Mouse (Mus musculus) embryonic fibroblast, embryonic 13.5 days (primary cell): ENCODE measurements around the gene Map4k5. TPM values are rescaled to one million over a fixed set of nuclear protein-coding genes. Genes with fewer than 3 reads are reported as not detected.

Experiments
- H3K27ac ChIP-seq: 2 replicates; pipeline ENCODE4 v1.5.1; 2012; ENCODE audit warnings: low read length, control low read depth, inconsistent platforms; ENCODE audit not compliant: insufficient read depth
- H3K4me1 ChIP-seq: 2 replicates; pipeline ENCODE4 v1.6.1; 2011; ENCODE audit warnings: low read length; ENCODE audit not compliant: control insufficient read depth, insufficient read depth
- H3K4me3 ChIP-seq: 2 replicates; pipeline ENCODE4 v1.5.1; 2011; ENCODE audit warnings: mild to moderate bottlenecking, control low read depth, low read length; ENCODE audit not compliant: insufficient read depth
- CTCF ChIP-seq: IDR thresholded peaks from 2 replicates; pipeline ENCODE4 v1.5.1; 2011; ENCODE audit warnings: mild to moderate bottlenecking, control low read depth, low read length, moderate library complexity, borderline replicate concordance; ENCODE audit not compliant: insufficient read depth
- POLR2A ChIP-seq: IDR thresholded peaks from 2 replicates; pipeline ENCODE4 v1.6.1; 2011; ENCODE audit warnings: low read depth, mild to moderate bottlenecking, control low read depth, low read length, moderate library complexity
- polyA plus RNA-seq: library from polyadenylated mRNA; stranded (reverse); fragments of >200 nt; gene quantifications from 2 replicates; pipeline ENCODE4 v1.2.4, GENCODE M21; 2011; ENCODE audit warnings: low read depth; ENCODE audit not compliant: missing spikeins, insufficient read length

Map4k5 gene
- polyA plus RNA-seq, 1 experiment: 74.9 TPM

DNA sequence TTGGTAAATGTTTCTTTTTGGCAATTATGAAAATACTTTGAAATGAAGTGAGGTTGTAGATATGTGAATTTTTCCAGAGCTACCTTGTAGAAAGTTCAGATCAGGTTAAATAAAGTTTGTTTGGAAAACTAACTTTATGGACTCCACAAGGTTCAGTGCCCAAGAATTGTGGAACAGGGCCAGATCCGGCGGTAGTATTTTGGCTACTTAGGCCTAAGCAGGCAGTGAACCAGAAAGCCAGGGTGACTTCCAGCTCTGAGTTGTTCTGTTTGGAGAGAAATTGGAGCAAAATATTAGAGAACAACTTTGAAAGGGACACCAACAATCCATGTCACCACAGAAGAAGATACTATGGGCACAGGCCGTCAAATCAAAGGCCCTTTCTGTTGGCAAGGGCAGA is 96.7 kb downstream of the Map4k5 start:
- TF ChIP-seq POLR2A: no peak
- no peak for TF ChIP-seq CTCF

DNA sequence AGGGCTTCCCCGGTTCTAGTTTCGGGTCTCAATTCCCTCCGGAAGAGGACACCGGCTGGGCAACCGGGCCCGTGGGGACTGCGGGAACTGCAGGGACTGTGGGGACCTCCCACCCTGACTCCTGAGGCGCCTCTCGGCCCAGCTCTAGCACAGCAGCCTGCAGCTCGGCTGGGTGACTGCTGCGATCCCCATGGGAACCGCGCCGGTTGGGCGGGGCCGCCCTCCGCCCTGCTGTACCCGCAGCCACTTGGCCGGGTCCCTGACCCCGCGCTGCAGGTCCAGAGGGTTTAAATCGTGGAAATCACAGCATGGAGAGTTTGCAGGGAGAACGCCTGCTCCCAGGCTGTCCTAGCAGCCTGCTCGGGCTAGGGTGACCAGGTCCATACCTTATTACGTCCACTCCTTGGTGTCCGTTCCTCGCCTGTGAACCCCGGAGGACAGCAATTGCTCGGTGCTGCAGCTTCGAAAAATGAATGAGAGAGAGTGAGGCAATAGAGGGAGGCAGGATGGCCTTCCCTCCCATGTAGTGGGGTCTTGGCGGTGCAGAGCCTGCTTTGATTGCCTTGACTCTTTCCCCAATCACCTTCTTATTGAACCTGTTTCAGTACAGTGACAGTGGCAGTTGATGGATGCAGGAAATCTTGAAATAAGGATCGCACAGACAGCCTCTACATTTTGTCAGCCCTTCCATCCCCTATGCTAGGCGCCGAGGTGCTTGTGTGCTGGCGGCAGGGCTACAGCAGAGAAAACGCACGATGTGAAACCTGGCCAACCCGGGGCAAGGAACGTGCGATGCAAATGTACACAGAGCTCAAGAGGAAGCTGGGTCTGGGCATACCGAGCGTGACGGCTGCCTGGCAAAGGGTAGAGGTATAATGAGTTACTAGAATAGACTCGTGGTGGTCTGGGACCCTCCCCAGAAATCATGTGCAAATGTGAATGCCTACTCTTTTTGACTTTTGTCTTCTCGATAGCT is 102.2 kb downstream of the Map4k5 start, which contains the start of gene Cdkl1:
TSS of gene Cdkl1 (minus strand) at position 738 of the 976 bp plus-strand sequence.
- no peak for TF ChIP-seq CTCF
- no peak for TF ChIP-seq POLR2A
- Histone ChIP-seq H3K27ac (no peak within 1 kb of the TSS), H3K4me1 (peaks cover 3% of the 10 kb centered on the region; the same call in 1 of the 2 replicates), H3K4me3 (peak within 1 kb of the TSS; percentile 35)

More for the DNA sequence above, 96.7 kb downstream of the Map4k5 start:
- H3K4me3 ChIP-seq: no peak overlapping the region
- H3K4me1 ChIP-seq: peaks cover 1% of the 10 kb centered on the region; the same call in 1 of the 2 replicates
- H3K27ac ChIP-seq: no peak overlapping the region

DNA sequence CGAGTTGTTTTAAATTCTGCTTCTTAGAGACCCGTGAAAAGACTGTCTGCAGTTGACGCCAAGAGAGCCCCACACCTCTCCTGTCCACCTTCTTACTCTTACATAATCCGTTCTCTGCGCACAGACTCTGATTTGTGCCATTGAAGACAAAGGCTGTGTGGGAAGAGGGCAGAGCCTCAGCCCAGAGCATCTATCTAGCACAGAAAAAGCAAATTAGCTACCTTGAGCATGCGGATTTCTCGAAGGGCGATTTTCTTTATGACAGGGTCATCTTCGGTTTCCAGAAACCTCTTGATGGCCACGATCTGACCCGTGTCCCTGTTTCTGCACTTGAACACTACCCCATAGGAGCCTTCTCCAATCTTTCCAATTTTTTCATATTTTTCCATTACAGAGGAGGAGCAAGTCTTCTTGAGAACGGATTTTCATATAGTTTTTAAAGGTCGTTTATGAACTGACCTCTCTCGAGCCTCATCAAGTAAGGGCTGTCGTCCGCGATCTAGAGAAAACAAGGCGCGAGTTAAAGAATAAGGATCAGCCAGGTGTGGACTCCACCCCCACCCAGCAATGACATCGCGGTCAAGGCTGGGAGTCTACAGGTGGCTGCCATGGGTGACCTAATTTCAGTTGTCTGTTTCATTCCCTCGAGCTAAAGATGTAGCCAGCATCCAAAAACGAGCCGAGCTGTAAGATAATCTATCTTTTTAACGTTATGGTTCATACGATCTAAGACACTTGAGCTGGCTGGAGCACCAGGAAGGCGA is 103.1 kb downstream of the Map4k5 start:
- no peak for TF ChIP-seq POLR2A
- TF ChIP-seq CTCF: no peak
- Histone ChIP-seq H3K27ac (no peak overlapping the region), H3K4me3 (peak overlapping the region; percentile 35), H3K4me1 (peaks cover 3% of the 10 kb centered on the region; the same call in 1 of the 2 replicates)

DNA sequence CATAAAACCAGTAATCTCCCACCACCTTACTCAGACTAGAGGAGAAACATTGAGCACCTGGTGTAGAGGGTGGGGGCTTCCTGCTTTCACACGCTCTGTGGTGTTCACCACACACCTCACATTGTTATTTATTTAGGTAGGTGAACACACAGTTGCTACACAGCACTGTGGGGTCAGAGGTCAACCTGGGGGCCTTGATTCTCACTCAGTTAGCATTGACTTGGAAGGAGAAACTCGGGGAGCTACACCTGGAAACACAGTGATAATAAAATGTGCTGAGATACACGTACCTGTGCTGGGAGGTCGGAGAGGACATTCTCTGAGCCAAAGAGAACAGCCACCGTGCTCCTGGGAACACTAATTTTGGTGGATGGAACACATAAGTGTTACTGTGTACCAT is 104.6 kb downstream of the Map4k5 start:
- Histone ChIP-seq H3K4me3 (no peak overlapping the region), H3K4me1 (peaks cover 3% of the 10 kb centered on the region; the same call in 1 of the 2 replicates), H3K27ac (no peak overlapping the region)
- TF ChIP-seq POLR2A: no peak
- TF ChIP-seq CTCF: no peak

DNA sequence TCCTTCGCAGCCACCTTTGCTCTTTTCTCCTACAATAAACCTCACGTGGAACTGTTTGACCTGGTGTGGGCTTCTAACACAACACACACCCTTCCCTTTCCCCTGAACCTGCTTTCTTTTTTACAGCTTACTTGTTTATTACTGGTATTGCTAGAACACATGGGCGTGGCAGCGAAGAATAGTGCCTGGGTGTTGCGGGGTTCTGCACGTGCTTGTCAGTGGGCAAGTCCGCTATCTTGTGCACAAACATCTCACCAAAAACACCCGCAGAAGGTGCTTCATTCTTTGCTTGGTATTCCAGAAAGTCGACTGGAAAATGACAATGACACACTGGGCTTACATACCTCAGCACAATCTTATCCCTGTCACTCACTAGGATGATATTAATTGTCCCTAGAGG is 107.5 kb downstream of the Map4k5 start:
- Histone ChIP-seq H3K4me3 (no peak overlapping the region), H3K27ac (no peak overlapping the region), H3K4me1 (no peaks in the 10 kb centered on the region)
- no peak for TF ChIP-seq POLR2A
- no peak for TF ChIP-seq CTCF

DNA sequence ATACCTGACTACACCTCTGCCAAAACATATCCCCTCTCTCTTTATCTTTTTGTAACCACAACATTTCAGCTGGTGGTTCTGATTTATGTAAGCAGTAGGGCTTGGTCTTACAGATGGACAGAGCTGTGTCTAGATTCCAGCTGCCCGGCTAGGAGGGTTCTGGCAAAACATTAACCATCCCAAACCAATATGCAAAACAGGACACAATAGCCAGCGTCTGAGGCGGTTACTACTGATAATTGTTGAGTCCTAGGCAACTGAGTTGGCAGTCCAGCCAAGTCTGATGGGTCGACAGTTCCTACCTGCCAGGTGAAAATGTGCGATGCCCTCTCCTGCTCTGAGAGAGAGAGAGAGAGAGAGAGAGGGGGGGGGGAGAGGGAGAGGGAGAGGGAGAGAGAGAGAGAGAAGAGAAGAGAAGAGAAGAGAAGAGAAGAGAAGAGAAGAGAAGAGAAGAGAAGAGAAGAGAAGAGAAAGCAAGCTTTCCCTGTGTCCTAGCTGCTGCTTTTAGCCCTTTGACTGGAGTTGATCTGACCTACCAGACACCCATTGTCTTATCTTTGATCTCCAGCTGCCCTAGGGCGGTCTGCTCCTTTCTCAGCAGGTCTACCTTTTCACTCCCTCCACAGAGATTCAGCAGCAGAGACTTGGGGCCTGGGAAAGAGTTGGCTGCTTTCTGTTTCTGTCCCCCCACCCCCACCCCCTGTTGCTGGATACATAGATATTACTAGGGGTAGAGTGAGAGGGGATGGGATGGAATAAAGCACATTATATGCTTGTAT is 109.6 kb downstream of the Map4k5 start:
- H3K27ac ChIP-seq: no peak overlapping the region
- H3K4me3 ChIP-seq: no peak overlapping the region
- no peaks in the 10 kb centered on the region for H3K4me1 ChIP-seq
- TF ChIP-seq POLR2A (no peak), CTCF (no peak)

DNA sequence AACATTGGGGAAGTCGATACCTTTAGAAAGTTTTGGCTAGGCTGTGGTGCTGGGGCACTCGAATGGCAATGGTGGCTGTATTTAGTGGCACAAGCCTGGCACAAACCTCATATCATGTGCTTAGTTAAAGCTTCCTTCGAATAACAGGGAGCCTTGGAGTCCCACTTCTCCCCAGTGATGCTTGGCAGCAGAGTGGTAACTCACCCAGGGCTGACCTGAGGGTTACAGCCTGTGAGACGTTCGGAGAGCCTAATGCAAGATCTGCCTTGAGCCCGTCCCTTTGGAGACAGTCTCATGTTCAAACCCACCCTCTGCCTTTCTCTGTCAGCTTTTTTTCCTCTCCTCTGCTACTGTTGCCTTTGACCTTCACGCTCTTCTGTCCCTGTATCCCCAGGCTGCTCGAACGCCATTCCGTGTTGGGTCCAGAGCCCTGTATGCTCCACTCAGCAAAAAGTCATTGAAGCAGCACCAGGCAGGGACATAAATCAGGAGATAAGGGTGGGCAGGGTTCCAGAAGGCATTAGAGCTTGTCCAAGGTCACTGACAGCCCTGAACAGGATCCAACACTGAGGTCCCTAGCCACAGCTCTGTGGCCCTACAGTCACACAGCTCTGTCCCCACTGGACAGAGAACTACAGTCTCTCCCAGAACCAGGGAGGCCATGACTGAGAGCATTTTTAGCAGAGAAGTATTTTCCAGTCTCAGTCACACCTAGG is 110.9 kb downstream of the Map4k5 start:
- Histone ChIP-seq H3K4me1 (no peaks in the 10 kb centered on the region), H3K4me3 (no peak overlapping the region), H3K27ac (no peak overlapping the region)
- TF ChIP-seq POLR2A: no peak
- no peak for TF ChIP-seq CTCF

DNA sequence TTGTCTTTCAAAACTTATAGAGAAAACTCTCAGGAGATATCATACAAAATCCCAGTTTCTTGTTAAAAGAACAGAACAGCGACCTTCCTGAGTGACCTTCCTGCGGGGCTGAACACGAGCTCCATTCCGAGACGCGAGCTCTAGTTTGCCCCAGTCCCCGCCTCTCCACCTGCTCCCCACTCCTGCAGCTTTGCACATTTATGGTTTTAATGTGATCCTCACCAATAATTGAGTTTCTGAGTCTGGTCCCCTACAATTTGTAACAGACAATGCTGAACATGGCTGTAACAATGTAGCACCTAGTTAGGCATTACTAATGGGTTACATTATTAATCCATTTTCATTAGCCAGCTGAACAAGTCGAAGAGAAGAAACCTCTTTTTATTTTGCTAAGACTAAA is 111.5 kb downstream of the Map4k5 start:
- Histone ChIP-seq H3K4me3 (no peak overlapping the region), H3K4me1 (no peaks in the 10 kb centered on the region), H3K27ac (no peak overlapping the region)
- TF ChIP-seq POLR2A: no peak
- no peak for TF ChIP-seq CTCF

DNA sequence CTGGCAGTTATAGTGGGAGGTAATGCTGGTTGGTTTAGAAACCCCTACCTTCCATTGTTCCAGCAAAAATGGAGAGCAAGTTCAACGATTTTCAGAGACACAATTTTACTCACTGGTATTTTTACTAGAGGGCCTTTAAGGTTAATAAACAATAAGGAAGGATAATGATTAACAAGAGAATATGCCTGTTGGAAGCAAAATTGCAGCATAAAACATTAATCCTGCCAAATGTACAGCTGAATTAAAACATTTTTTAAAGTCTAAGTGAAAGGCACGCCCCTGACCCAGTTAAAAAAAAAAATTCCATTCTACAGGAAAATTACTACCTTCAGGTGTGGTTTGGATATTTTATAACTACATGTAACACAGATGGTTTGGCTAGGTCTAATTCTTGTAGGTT is 115.0 kb downstream of the Map4k5 start:
- TF ChIP-seq POLR2A (no peak), CTCF (no peak)
- Histone ChIP-seq H3K27ac (no peak overlapping the region), H3K4me3 (no peak overlapping the region), H3K4me1 (no peaks in the 10 kb centered on the region)
